Mouse (Mus musculus) limb, embryonic 11.5 days (tissue): ENCODE measurements around the gene Arsb. TPM values are rescaled to one million over a fixed set of nuclear protein-coding genes. Genes with fewer than 3 reads are reported as not detected.

Source experiments
- ATAC-seq: fragments of 200-750 bp; cut with Nextera tagmentation; 2 replicates; pipeline ENCODE4 v1.8.0; 2017; ENCODE audit warnings: low read depth; ENCODE audit not compliant: insufficient number of reproducible peaks, low FRiP score, low TSS enrichment
- DNase-seq: peaks from one replicate; pipeline ENCODE4 v3.0.0-alpha.2; 2015; ENCODE audit warnings: low spot score
- H3K27ac ChIP-seq: fragments of 300-500 bp; sonication (generic); replicated peaks from 2 replicates; pipeline ENCODE4 v1.5.1; 2014; ENCODE audit warnings: low read depth, mild to moderate bottlenecking, low read length
- H3K27me3 ChIP-seq: fragments of 300-500 bp; sonication (generic); 2 replicates; pipeline ENCODE4 v1.6.1; 2014; ENCODE audit warnings: mild to moderate bottlenecking, low read length, mixed read lengths; ENCODE audit not compliant: control insufficient read depth, insufficient read depth
- H3K36me3 ChIP-seq: fragments of 300-500 bp; sonication (generic); 2 replicates; pipeline ENCODE4 v1.6.1; 2014; ENCODE audit warnings: mild to moderate bottlenecking, low read length, moderate library complexity, mixed read lengths; ENCODE audit not compliant: control insufficient read depth, insufficient read depth
- H3K4me1 ChIP-seq: fragments of 300-500 bp; sonication (generic); 2 replicates; pipeline ENCODE4 v1.6.1; 2014; ENCODE audit warnings: low read length, mixed read lengths; ENCODE audit not compliant: control insufficient read depth, insufficient read depth
- H3K4me2 ChIP-seq: fragments of 300-500 bp; sonication (generic); 2 replicates; pipeline ENCODE4 v1.6.1; 2014; ENCODE audit warnings: low read depth, mild to moderate bottlenecking, moderate library complexity; ENCODE audit not compliant: severe bottlenecking
- H3K4me3 ChIP-seq: fragments of 300-500 bp; sonication (generic); 2 replicates; pipeline ENCODE4 v1.5.1; 2014; ENCODE audit warnings: low read depth, low read length
- H3K9ac ChIP-seq: fragments of 300-500 bp; sonication (generic); 2 replicates; pipeline ENCODE4 v1.6.1; 2014; ENCODE audit warnings: mild to moderate bottlenecking, low read length
- H3K9me3 ChIP-seq: fragments of 300-500 bp; sonication (generic); 2 replicates; pipeline ENCODE4 v1.6.1; 2016; ENCODE audit warnings: low read length; ENCODE audit not compliant: control insufficient read depth
- WGBS: fragments of 180-500 bp; shearing (Covaris S2); extraction: QIAGEN DNeasy Blood & Tissue Kit; methylation state at CpG from one replicate; pipeline ENCODE4 v1.1.7; 2014; 5-methylcytosine and 5-hydroxymethylcytosine counted together
- polyA plus RNA-seq: library from polyadenylated mRNA; unstranded; fragments of >200 nt; fragmentation: Nextera tagmentation; extraction: Ambion mirVana; gene quantifications from 2 replicates; pipeline ENCODE4 v1.2.1, GENCODE M21; 2014

Arsb gene
- 10.2 and 12.0 TPM in 2 replicates for polyA plus RNA-seq

DNA sequence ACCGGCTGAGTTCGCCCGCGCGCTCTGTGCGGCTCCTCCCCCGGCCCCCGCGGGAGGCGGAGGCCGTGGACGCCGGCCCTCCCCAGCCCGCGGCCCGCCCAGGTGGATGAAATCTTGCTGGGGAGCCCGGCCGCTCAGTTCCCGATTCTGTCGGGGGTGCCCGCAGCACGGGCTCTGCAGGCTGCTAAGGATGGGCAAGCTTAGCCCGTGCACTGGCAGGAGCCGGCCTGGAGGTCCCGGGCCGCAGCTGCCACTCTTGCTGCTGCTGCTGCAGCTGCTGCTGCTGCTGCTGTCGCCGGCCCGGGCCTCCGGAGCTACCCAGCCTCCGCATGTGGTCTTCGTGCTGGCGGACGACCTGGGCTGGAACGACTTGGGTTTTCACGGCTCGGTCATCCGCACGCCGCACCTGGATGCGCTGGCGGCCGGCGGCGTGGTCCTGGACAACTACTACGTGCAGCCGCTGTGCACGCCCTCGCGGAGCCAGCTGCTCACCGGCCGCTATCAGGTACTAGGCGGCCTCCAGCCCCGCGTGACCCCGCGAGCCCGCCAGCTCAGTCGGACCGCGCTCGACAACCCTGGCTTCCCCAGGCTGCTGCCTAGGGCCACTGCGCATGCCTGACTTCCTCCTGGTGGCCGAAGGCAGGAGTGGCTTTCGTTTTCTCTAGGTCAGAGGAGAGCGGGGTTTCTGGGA is at the start of gene Arsb:
TSS of gene Arsb (plus strand) at position 43 of the 691 bp plus-strand sequence.
- Histone ChIP-seq H3K4me2 (peak within 1 kb of the TSS; percentile 97), H3K27ac (peak within 1 kb of the TSS; percentile 89), H3K4me1 (peaks cover 8% of the 10 kb centered on the region), H3K9me3 (no peaks in the 10 kb centered on the region), H3K9ac (peak within 1 kb of the TSS; percentile 82), H3K4me3 (peak within 1 kb of the TSS; percentile 56), H3K27me3 (no peaks in the 10 kb centered on the region), H3K36me3 (no peaks in the 10 kb centered on the region)
- peak; percentile 90 for DNase-seq
- peak; percentile 92 for ATAC-seq
- WGBS = under 1% methylated on average over 66 of the region's 66 CpGs

DNA sequence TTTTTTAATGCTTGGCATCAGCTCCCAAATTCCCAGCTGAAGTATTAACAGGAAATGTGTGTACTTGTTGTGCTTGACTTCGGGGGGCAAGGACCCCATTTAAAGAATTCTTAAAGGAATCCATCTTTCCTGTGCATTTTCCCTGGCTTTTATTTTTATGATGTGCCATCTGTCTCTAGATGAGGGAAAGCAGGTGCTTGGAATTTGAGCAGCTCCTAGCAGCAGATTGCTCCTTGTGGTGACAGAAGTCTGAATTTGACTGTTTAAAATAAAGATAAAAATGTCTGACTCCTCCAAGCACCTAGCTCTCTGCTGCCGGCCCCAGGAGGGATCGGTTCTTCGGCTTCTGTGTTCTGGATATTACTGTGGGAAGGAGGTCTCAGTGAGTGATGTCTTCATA is 49.5 kb upstream of the Arsb start:
- no peak for ATAC-seq
- no peaks in the 10 kb centered on the region for H3K27me3 ChIP-seq
- H3K4me3 ChIP-seq = no peak overlapping the region
- H3K9me3 ChIP-seq = no peaks in the 10 kb centered on the region
- H3K36me3 ChIP-seq = no peaks in the 10 kb centered on the region
- H3K4me1 ChIP-seq = peaks cover 4% of the 10 kb centered on the region; the same call in 1 of the 2 replicates
- H3K4me2 ChIP-seq = no peak overlapping the region
- no peak overlapping the region for H3K27ac ChIP-seq
- WGBS = 76% methylated on average over 4 of the region's 4 CpGs
- no peak for DNase-seq
- H3K9ac ChIP-seq = no peak overlapping the region

DNA sequence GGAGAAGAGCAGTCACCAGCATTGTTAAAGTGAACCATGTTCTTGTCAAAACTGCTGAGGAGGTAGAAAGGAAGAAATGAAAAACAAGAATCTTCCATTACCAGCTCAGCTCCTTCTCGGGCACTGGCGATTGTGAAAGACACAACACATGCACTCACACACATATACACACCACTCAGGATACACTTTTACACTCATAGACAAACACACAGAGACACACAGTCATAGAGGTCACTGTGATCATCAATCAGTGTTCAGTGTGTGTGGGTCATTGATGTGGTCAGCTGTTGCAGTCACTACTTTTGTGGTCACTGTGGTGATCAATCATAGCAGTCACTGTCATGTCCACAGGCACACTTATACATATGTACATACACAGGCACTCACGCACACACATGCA is 48.0 kb upstream of the Arsb start:
- WGBS = 87% methylated on average over 3 of the region's 3 CpGs
- no peak for ATAC-seq
- H3K27me3 ChIP-seq = no peaks in the 10 kb centered on the region

DNA sequence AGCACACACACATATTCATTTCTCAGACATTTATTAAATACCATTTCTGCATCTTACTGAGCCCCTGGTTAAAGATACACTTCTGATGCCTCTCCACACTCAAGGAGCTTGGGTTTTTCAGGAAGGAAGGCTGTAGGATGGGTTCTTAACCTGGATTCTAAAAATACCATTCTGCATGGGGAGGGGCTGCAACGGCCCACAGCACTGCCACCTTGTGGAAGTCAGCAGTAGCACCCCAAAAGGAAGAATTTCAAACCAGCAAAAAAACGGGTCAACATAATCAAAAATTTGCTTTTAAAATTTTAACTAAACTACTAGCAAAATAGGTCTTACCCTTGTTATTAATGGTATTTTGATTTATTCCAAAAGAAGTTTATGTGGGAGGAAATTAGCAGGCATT is 47.2 kb upstream of the Arsb start:
- H3K27me3 ChIP-seq = no peaks in the 10 kb centered on the region
- no peak overlapping the region for H3K4me3 ChIP-seq
- H3K9me3 ChIP-seq = no peaks in the 10 kb centered on the region
- no peaks in the 10 kb centered on the region for H3K36me3 ChIP-seq
- no peak overlapping the region for H3K9ac ChIP-seq
- no peaks in the 10 kb centered on the region; the same call in 1 of the 2 replicates for H3K4me1 ChIP-seq
- H3K4me2 ChIP-seq = no peak overlapping the region
- no peak overlapping the region for H3K27ac ChIP-seq
- ATAC-seq (no peak), DNase-seq (peak; percentile 32)
- WGBS = 30% methylated on average over 2 of the region's 2 CpGs

More for the DNA sequence above, 48.0 kb upstream of the Arsb start:
- Histone ChIP-seq H3K27ac (no peak overlapping the region), H3K9me3 (no peaks in the 10 kb centered on the region), H3K4me3 (no peak overlapping the region), H3K4me1 (no peaks in the 10 kb centered on the region; the same call in 1 of the 2 replicates), H3K9ac (no peak overlapping the region), H3K4me2 (no peak overlapping the region), H3K36me3 (no peaks in the 10 kb centered on the region)
- no peak for DNase-seq

GRCm38 (mm10) chr13:93735131-93735636 is 36.2 kb upstream of the Arsb start:
- 87% methylated on average over 5 of the region's 5 CpGs for WGBS
- H3K4me2 ChIP-seq = no peak overlapping the region
- no peak overlapping the region for H3K4me3 ChIP-seq
- DNase-seq (no peak), ATAC-seq (no peak)
- no peaks in the 10 kb centered on the region for H3K27me3 ChIP-seq
- H3K36me3 ChIP-seq = no peaks in the 10 kb centered on the region
- H3K27ac ChIP-seq = no peak overlapping the region
- H3K4me1 ChIP-seq = no peaks in the 10 kb centered on the region
- H3K9ac ChIP-seq = no peak overlapping the region
- H3K9me3 ChIP-seq = no peaks in the 10 kb centered on the region

- ATAC-seq (no peak), DNase-seq (no peak)
- H3K4me1 ChIP-seq = no peaks in the 10 kb centered on the region
- no peaks in the 10 kb centered on the region for H3K36me3 ChIP-seq
- WGBS = 43% methylated on average over 8 of the region's 8 CpGs
- no peak overlapping the region for H3K27ac ChIP-seq
- no peak overlapping the region for H3K4me2 ChIP-seq
- no peaks in the 10 kb centered on the region for H3K9me3 ChIP-seq
- H3K27me3 ChIP-seq = no peaks in the 10 kb centered on the region
- no peak overlapping the region for H3K4me3 ChIP-seq
- H3K9ac ChIP-seq = no peak overlapping the region
Observed at GRCm38 (mm10) chr13:93744118-93744517, 27.3 kb upstream of the Arsb start.

DNA sequence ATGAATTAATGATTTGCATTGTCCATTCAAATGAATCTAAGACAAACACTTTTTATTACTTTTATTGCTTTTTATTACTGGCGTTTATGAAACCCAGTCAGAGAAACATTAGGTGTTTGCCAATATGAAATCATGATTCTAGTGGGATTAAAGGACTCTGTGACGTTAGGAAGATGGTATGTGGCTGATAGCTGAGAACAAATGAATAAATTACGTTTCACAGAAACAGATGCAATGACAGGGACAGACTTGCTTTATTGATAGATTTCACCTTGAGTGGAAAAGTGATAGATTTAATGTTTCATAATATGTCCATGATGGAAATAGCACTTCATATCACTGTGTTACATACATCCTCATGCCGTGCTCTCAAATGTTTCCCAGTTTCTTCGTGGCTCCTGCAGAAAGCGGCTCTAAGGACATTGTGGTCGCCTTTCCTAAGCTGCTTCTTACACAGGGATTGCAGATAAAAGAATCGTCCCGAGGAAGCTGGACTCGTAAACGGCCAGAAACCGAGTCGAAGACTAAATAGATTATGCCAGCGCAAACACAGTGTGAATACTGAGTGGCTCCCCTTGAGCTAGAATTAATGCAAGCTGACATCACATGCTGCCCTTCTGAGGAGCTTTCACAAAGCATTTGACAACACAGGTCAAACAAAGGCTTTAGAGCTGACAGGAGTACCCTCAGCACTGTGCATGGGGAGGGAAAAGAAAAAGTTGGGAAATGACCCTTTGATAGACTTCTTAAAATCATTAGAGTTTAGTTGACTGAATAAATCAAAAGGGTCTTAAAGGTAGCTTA is 18.6 kb upstream of the Arsb start:
- Histone ChIP-seq H3K27ac (no peak overlapping the region), H3K9ac (no peak overlapping the region), H3K27me3 (no peaks in the 10 kb centered on the region), H3K4me2 (no peak overlapping the region), H3K36me3 (no peaks in the 10 kb centered on the region), H3K4me3 (no peak overlapping the region), H3K4me1 (no peaks in the 10 kb centered on the region), H3K9me3 (no peaks in the 10 kb centered on the region)
- 78% methylated on average over 14 of the region's 14 CpGs for WGBS
- DNase-seq = no peak
- ATAC-seq = no peak

DNA sequence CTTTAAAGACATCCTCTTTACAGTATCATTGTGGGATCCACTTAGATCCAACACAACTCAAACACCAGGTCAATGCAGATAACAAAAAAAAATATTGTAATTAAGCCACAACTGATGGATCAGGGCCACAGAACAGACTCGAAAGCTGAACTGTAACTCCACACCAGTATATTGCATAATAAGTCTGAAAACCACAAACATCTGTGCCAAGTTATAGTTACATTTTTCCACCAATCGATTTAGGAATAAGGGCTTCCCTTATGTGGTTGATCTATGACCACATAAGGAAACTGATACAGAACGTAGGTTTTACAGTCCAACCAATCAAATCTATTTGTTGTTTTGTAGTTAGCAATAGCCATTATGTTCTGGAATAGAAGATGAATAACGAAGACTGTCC is 16.3 kb upstream of the Arsb start:
- H3K9me3 ChIP-seq = no peaks in the 10 kb centered on the region
- DNase-seq = no peak
- H3K4me2 ChIP-seq = no peak overlapping the region
- H3K4me1 ChIP-seq = 0 out of 2 replicates have a peak, but pooled peaks cover 3% of the 10 kb centered on the region
- no peak overlapping the region for H3K9ac ChIP-seq
- H3K27me3 ChIP-seq = no peaks in the 10 kb centered on the region
- ATAC-seq = no peak
- no peak overlapping the region for H3K27ac ChIP-seq
- no peak overlapping the region for H3K4me3 ChIP-seq
- H3K36me3 ChIP-seq = no peaks in the 10 kb centered on the region
- 87% methylated on average over 4 of the region's 4 CpGs for WGBS
